Mouse (Mus musculus): Measurements from ENCODE around the gene Gm49387. TPM values are rescaled to one million over a fixed set of nuclear protein-coding genes. Genes with fewer than 3 reads are reported as not detected.
"Not testable (repeated sequence)": the region's sequence is repeated elsewhere in the genome, so short reads cannot be mapped to it uniquely, and the experiment has no call there.

Gene Gm49387
- total RNA-seq, 2 experiments from 2014 or later, result 2.1 TPM; not detected in 1

GRCm38 (mm10) chr14:31641506-31642155 lies 953 bp upstream of the Gm49387 start:
- no peak for DNase-seq

DNA sequence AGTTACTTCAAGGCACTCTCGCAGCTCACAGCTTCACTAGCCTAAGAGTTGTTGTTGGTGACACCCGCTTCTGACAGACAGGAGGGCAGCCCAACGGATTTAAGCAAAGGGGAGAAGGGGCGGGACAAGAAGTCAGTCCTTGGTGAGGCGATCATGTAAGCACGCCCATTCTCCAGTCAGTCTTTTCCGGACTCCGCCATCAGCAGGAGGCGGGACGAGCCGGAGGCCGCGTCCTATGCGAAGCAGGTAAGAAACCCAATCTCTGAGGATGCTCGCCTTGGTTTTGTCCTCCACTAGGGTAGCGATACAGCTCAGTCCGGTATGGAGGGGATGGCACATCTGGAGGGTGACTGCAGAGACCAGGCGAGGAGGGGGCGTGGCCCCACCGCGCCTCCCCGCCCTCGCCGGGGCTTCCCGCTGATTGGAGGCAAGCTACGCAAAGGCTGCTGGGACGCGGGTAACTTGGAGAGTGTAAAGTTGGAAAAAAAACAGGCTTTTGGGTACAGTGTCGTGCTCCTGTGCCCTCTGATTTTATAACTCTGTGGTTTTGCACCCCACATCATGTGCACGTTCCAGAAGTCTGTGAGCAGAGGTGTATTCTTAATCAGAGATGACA lies 320 bp upstream of the Gm49387 start, which contains the start of the genes Btd and Hacl1:
Gene Btd (plus strand): TSS at position 139 of the 616 bp plus-strand sequence.
Gene Hacl1 (minus strand): TSS at position 397 of the 616 bp plus-strand sequence.
- DNase-seq, result peak; percentile 96 to 97

DNA sequence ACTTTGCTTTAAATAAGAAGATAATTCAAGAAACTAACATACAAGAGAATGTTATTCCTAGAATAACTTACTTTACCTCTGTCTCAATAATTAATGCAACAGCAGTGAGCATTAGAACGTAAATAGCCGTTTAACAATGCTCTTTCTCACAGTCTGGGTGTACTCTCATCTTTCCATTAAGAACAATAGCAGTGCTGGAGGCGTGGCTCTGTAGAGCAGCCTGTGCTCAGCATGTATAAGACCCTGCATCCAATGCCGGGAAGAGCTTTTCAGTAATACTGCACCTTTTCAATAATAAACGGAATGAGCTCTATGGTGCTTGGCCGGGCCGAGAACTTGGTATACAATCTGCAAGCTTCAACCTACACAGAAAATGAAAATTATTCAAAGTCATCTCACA lies 10.0 kb downstream of the Gm49387 start:
- no peak for DNase-seq

DNA sequence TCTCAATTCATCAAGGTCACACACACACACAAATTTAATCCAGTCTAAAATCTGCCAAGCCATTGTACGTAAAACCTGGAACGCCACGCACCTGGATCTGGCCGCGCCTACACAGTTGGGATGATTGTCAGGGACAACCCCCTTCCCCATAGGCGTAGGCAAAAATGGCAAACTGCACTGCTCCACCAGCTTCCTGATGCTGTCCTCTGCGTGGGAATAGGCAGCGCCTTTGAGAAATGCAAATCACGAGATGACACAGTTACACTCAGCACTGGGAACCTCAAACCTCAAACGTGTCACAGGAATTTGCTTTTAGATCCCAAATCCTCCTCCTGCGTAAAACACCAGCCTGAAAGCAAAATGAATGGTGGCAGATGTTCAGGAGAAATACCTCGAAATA lies 17.9 kb downstream of the Gm49387 start:
- DNase-seq, result no peak

GRCm38 (mm10) chr14:31620591-31621223 lies 20.0 kb downstream of the Gm49387 start:
- DNase-seq, result no peak

DNA sequence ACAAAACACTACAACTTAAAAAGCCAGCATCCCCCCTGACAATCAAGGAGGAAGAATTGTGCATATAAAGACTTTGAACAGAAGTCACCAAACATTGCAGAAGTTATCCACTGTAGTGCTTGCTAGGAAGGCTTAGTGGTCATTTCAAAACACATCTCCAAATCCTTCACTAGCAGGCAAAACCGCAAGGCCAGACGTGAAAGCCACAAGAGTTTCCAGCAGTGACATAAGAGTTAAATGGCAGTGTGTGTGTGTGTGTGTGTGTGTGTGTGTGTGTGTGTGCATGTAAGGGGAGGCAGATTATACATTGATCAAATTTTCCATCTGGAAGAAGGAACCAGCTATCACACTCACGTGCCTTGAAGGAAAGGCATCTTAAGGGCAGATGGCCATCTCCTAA lies 22.7 kb downstream of the Gm49387 start:
- DNase-seq, result no peak

DNA sequence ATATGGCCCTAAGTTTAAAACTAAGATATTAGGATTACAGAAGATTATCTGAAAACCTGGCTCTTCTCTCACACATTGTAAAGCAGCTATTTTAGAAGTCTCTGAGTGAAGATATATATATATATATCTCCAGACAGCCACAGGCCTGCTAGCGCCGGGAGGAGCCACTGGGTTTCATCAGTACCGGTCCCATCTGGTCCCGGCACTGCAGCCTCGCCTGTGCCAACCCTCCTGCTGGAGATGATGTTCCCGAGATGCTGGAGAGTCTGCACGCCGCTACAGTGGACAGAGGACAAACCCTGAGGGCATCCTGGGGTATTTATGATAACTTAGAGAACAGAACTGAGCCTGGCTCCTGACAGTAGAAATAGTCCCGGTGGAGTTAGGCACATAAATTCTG lies 23.5 kb downstream of the Gm49387 start:
- no peak for DNase-seq

DNA sequence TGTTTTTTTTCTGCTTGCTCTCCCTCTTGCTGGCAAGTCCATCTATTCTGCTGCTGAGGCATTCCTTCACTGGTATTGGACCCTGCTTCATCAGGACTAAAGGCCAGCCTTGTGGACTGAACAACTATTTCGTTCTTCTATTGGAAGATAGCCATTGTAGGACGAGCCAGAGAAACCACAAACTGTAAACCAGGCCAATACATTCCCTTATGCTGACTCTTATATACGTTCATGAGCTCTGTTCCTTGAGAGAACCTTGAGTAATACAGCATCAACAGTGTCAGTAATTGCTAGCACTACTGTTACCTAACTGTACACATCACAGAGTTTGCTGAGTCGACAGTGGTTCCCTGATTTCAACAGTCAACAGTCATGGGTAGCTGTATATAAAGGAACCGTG lies 27.0 kb downstream of the Gm49387 start:
- no peak for DNase-seq

GRCm38 (mm10) chr14:31611986-31612385 lies 28.7 kb downstream of the Gm49387 start:
- DNase-seq, result no peak

DNA sequence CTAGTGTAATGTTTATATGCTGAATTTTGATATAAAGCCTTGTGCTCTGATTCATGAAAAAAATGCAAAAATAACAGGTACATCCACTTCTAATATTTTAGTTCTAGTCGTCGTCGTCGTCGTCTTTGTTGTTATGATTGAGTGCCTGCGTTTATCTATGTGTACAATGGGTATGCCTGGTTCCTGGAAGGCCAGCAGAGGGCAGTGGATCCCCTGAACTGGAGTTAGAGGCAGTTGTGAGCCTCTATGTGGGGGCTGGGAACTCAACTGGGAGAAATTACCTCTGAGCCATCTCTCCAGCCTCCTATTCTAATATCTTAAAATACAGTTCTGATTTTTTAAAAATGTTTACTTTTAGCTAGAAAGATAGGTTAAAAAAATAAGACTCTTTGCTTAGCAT lies 35.2 kb downstream of the Gm49387 start:
- DNase-seq, result peak in 1 of 2 experiments; percentile 9

- DNase-seq, result peak; percentile 11 to 51
Observed at GRCm38 (mm10) chr14:31604916-31605315, 35.8 kb downstream of the Gm49387 start.

DNA sequence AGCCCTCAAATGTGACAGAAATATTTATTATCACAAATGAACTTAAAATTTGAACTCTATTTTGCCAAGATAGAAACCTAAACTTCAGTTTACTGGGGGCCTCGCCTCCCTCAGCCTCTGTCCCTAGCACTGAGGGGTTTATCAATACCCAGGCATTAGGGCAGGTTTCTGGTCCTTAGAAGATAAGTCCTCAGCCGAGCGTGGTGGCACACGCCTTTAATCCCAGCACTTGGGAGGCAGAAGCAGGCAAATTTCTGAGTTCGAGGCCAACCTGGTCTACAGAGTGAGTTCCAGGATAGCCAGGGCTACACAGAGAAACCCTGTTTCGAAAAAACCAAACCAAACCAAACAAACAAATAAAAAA lies 38.1 kb downstream of the Gm49387 start:
- DNase-seq, result not testable (repeated sequence)

DNA sequence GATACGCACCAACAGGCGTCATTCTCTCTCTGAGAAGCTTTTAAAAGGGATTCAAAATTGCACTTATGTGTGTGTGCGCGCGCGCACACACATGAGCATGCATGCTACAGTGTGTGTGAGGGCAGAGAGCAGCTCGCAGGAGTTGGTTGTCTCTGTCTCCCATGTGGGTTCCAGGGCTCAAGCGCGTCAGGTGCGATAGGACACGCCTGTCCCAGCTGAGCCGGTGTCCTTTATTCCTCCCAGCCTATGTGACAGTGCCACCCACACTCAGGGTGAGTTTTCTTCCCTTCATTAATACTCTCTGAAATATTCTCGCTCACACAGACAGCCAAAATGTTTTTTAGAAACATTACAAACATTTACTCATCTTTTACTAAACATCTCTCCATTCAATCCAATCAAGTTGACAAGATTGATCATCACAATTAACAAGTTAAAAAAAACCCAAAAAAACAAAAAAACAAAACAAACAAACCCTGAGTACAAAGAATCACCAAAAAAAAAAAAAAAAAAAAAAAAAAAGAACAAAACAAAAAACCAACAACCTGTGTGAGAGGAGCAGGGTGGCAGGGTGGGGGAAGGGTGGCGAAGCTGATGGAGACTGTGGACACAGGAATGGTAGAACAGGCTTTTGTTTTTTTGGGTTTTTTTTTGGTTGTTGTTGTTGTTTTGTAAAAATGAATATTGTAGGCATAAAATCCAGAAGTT lies 38.6 kb downstream of the Gm49387 start:
- no peak for DNase-seq

DNA sequence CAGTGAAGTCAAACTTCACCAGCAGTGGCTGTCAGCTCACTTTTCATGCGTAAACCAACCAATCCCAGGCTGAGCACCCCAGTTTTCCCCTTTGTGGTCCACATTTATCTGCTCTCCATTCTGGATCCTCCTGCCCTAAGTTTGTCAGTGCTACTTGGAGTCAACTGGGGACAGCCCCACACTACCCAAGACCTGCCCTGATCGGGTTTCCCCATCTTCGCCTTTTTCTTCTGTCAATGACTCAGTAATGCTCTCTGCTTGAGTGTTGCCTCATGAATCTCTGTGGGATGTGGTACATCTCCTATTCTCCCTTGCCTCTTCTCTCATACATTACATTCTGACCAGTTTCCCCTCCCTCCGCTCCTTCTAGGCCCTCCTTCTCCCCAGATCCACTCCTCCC lies 43.2 kb downstream of the Gm49387 start:
- DNase-seq, result no peak

DNA sequence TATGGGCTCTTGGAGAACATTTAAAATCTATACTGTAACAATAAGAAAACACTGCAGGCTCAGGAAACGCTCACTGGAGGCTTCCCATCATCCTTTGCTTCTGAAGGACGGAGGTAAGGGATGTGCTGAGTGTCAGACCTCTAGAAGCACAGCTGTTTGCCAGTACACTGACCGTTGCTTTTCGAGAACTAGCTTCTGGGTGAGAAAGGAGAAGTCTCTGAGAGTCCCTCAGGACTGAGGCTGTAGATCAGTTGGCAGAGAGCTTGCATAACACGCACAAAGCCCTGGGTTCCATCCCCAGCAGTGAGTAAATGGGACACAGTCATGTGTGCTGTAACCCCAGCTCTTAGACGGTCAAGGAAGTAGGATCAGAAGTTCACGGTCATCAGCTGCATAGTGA lies 44.3 kb downstream of the Gm49387 start:
- DNase-seq, result no peak

GRCm38 (mm10) chr14:31594693-31595092 lies 46.0 kb downstream of the Gm49387 start:
- no peak for DNase-seq

- no peak for DNase-seq
Observed at GRCm38 (mm10) chr14:31593036-31593435, 47.6 kb downstream of the Gm49387 start.

GRCm38 (mm10) chr14:31591243-31591642 lies 49.4 kb downstream of the Gm49387 start, which contains the start of gene Colq:
Colq (minus strand) TSS chr14:31591343.
- no peak for DNase-seq

GRCm38 (mm10) chr14:31586451-31586850 lies 54.2 kb downstream of the Gm49387 start:
- no peak for DNase-seq

- DNase-seq, result no peak
Observed at GRCm38 (mm10) chr14:31583082-31583481, 57.6 kb downstream of the Gm49387 start.

GRCm38 (mm10) chr14:31577966-31578735 lies 62.5 kb downstream of the Gm49387 start:
- DNase-seq, result no peak

All from heart, adult 18-20 months (tissue).